Mouse (Mus musculus) heart, embryonic 10.5 days (tissue): ENCODE measurements around the gene Actn1. TPM values are rescaled to one million over a fixed set of nuclear protein-coding genes. Genes with fewer than 3 reads are reported as not detected.

Source experiments
- DNase-seq: peaks from one replicate; pipeline ENCODE4 v3.0.0-alpha.2; 2017; ENCODE audit warnings: low spot score
- H3K27ac ChIP-seq: fragments of 300-500 bp; sonication (generic); 2 replicates; pipeline ENCODE4 v1.5.1; 2016; ENCODE audit warnings: mild to moderate bottlenecking
- H3K27me3 ChIP-seq: fragments of 300-500 bp; sonication (generic); 2 replicates; pipeline ENCODE4 v1.6.1; 2016; ENCODE audit warnings: mild to moderate bottlenecking; ENCODE audit not compliant: poor library complexity, insufficient read depth, severe bottlenecking
- H3K36me3 ChIP-seq: fragments of 300-500 bp; sonication (generic); 2 replicates; pipeline ENCODE4 v1.6.1; 2016; ENCODE audit warnings: mild to moderate bottlenecking, moderate library complexity
- H3K4me1 ChIP-seq: fragments of 300-500 bp; sonication (generic); 2 replicates; pipeline ENCODE4 v1.6.1; 2016; ENCODE audit warnings: mild to moderate bottlenecking
- H3K4me3 ChIP-seq: fragments of 300-500 bp; sonication (generic); 2 replicates; pipeline ENCODE4 v1.5.1; 2016; ENCODE audit warnings: mild to moderate bottlenecking, moderate library complexity
- H3K9me3 ChIP-seq: fragments of 300-500 bp; sonication (generic); 2 replicates; pipeline ENCODE4 v1.6.1; 2016; ENCODE audit warnings: mild to moderate bottlenecking, moderate library complexity
- WGBS: fragments of 180-500 bp; shearing (Covaris S2); methylation state at CpG from one replicate; pipeline ENCODE4 v1.1.7; 2016; 5-methylcytosine and 5-hydroxymethylcytosine counted together
- polyA plus RNA-seq: library from polyadenylated mRNA; unstranded; fragments of >200 nt; fragmentation: Nextera tagmentation; extraction: Ambion mirVana; gene quantifications from 2 replicates; pipeline ENCODE4 v1.2.1, GENCODE M21; 2016

Gene Actn1
- polyA plus RNA-seq, 1 experiment from 2014 or later: 67.8 TPM

- WGBS: 65% methylated on average over 3 of the region's 3 CpGs
- no peak overlapping the region for H3K27ac ChIP-seq
- H3K9me3 ChIP-seq: no peaks in the 10 kb centered on the region
- H3K4me3 ChIP-seq: no peak overlapping the region
- H3K4me1 ChIP-seq: peaks cover 91% of the 10 kb centered on the region
- H3K27me3 ChIP-seq: no peaks in the 10 kb centered on the region
- H3K36me3 ChIP-seq: peaks cover 15% of the 10 kb centered on the region; the same call in 1 of the 2 replicates
- DNase-seq: no peak
Observed at GRCm38 (mm10) chr12:80251554-80251953, 8.6 kb downstream of the Actn1 start.

DNA sequence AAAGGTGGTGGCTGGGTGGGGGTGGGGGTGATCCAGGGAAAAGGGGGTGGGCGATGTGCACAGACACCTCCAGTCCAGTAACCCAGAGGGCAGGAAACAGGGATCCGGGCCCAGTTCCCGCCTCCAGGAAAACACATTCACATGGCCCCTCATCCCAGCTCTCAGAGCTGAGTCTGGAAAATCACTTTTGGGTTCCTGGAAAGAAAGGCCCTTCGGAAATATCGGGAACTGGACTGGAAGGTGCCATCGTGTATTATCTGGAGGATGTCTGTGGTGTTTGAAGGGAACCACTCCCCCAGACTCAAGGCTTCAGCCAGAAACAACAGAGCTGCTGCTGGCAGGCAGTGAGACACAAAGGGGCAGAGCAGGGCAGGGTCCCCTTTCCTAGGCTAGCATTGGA, 10.6 kb downstream of the Actn1 start:
- peaks cover 18% of the 10 kb centered on the region; the same call in 1 of the 2 replicates for H3K36me3 ChIP-seq
- no peaks in the 10 kb centered on the region for H3K9me3 ChIP-seq
- 50% methylated on average over 6 of the region's 6 CpGs for WGBS
- no peak for DNase-seq
- peak overlapping the region; percentile 56; the same call in 1 of the 2 replicates for H3K27ac ChIP-seq
- H3K4me1 ChIP-seq: peaks cover 93% of the 10 kb centered on the region
- no peak overlapping the region for H3K4me3 ChIP-seq
- no peaks in the 10 kb centered on the region for H3K27me3 ChIP-seq

DNA sequence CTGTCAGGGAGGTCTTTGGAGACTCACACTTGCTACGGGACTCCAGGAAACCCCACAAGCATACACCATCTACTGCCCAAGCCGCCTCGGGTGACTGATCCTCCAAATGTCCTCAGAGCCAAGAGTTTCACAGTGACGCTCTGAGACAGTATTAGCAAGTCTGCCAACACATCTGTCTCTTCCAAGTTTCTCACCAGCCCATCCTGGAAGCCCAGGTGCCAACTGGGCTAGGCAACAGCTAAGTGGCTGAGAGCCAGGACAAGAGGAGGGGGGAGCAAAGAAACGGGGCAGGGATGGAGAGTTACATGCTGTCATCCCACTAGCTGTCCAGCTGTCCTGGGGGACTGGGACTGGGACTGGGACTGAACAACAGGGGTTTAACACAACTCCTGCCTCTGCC, 13.1 kb downstream of the Actn1 start:
- WGBS: 73% methylated on average over 5 of the region's 5 CpGs
- Histone ChIP-seq H3K27ac (no peak overlapping the region), H3K36me3 (peaks cover 30% of the 10 kb centered on the region), H3K27me3 (no peaks in the 10 kb centered on the region), H3K9me3 (no peaks in the 10 kb centered on the region), H3K4me3 (no peak overlapping the region), H3K4me1 (peaks cover 92% of the 10 kb centered on the region)
- DNase-seq: no peak

- no peak overlapping the region for H3K4me3 ChIP-seq
- H3K27ac ChIP-seq: no peak overlapping the region
- H3K36me3 ChIP-seq: peaks cover 35% of the 10 kb centered on the region
- 46% methylated on average over 2 of the region's 2 CpGs for WGBS
- H3K9me3 ChIP-seq: no peaks in the 10 kb centered on the region
- H3K4me1 ChIP-seq: peaks cover 87% of the 10 kb centered on the region
- no peaks in the 10 kb centered on the region for H3K27me3 ChIP-seq
- no peak for DNase-seq
Observed at GRCm38 (mm10) chr12:80246505-80246904, 13.7 kb downstream of the Actn1 start.

DNA sequence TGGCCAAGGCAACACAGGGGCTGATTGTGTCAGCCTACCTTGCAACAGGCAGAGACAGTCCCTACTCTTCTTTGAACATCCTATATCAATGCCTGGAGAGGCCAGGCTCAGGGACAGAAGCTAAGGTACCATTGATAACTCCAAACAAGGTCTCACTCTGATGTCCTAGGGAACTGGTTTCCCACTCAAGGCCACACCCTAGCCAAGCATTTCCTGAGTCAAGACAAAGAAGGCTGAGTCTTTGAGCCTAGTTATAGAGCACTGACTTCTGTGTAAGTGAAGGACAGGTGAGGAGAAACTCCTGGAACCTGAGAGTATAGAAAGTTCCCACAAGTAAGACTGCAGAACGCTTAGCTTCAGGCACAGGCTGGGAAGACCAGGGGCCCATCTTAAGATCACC, 15.4 kb downstream of the Actn1 start:
- no peak for DNase-seq
- H3K27me3 ChIP-seq: no peaks in the 10 kb centered on the region
- no peaks in the 10 kb centered on the region for H3K9me3 ChIP-seq
- peaks cover 35% of the 10 kb centered on the region for H3K36me3 ChIP-seq
- 91% methylated on average over 1 of the region's 1 CpGs for WGBS
- no peak overlapping the region; the same call in 1 of the 2 replicates for H3K27ac ChIP-seq
- no peak overlapping the region for H3K4me3 ChIP-seq
- H3K4me1 ChIP-seq: peaks cover 85% of the 10 kb centered on the region

DNA sequence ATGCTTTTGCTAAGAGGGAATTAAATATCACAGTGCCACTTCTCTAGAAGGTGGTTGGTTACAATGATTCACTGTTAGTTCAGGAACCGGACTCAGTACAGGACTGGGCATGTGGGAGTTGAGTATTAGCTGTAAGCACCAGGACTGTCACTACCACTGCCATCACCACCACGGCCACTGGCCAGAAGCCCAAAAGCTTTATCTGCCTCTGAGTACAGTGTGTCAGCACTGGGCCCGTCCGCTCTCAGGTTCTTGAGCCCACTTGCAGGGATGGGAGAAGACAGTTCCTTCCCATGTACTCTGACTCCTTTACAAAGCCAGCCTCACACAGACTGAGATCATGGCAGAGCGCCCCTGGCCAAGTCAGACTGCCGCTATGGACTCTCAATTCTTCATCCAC, 16.0 kb downstream of the Actn1 start:
- DNase-seq: no peak
- no peak overlapping the region for H3K4me3 ChIP-seq
- peaks cover 85% of the 10 kb centered on the region for H3K4me1 ChIP-seq
- H3K36me3 ChIP-seq: peaks cover 35% of the 10 kb centered on the region
- H3K27me3 ChIP-seq: no peaks in the 10 kb centered on the region
- H3K9me3 ChIP-seq: no peaks in the 10 kb centered on the region
- WGBS: 74% methylated on average over 6 of the region's 6 CpGs
- H3K27ac ChIP-seq: no peak overlapping the region

GRCm38 (mm10) chr12:80243335-80243734, 16.8 kb downstream of the Actn1 start:
- Histone ChIP-seq H3K4me3 (no peak overlapping the region), H3K9me3 (no peaks in the 10 kb centered on the region), H3K27me3 (no peaks in the 10 kb centered on the region), H3K36me3 (peaks cover 35% of the 10 kb centered on the region), H3K27ac (0 out of 2 replicates have a peak overlapping the region, but pooled peaks have one; percentile 48), H3K4me1 (peaks cover 86% of the 10 kb centered on the region)
- DNase-seq: no peak
- whole genome bisulfite sequencing: 74% methylated on average over 4 of the region's 4 CpGs

DNA sequence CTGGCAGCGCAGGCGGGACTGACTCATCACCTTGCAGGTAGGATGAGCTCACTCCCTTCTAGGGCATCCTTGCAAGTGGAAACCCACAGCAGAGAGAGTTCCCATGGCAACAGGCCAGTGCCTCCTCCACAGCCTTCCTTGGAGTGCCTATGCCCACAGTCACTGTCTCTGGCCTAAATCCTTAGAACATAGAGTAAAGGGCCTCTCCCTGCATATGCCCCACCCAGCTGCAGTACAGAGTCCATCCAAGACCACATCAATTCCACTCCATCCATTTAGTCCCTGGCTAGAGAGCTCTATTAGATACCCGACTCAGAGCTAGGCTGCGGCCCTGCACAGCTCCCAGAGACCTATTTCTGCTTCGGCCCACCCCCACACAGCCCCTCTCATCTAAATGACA, 20.7 kb downstream of the Actn1 start:
- Histone ChIP-seq H3K27ac (0 out of 2 replicates have a peak overlapping the region, but pooled peaks have one; percentile 38), H3K9me3 (no peaks in the 10 kb centered on the region), H3K36me3 (peaks cover 43% of the 10 kb centered on the region), H3K4me1 (peaks cover 53% of the 10 kb centered on the region), H3K27me3 (no peaks in the 10 kb centered on the region), H3K4me3 (no peak overlapping the region)
- WGBS: 88% methylated on average over 5 of the region's 5 CpGs
- DNase-seq: no peak

- Histone ChIP-seq H3K27ac (no peak overlapping the region), H3K27me3 (no peaks in the 10 kb centered on the region), H3K9me3 (no peaks in the 10 kb centered on the region), H3K4me1 (peaks cover 45% of the 10 kb centered on the region), H3K36me3 (peaks cover 43% of the 10 kb centered on the region), H3K4me3 (no peak overlapping the region)
- no peak for DNase-seq
- 49% methylated on average over 3 of the region's 3 CpGs for WGBS
Observed at GRCm38 (mm10) chr12:80238523-80238922, 21.6 kb downstream of the Actn1 start.

GRCm38 (mm10) chr12:80235295-80235694, 24.9 kb downstream of the Actn1 start:
- WGBS: 84% methylated on average over 1 of the region's 1 CpGs
- no peaks in the 10 kb centered on the region for H3K27me3 ChIP-seq
- no peaks in the 10 kb centered on the region for H3K9me3 ChIP-seq
- H3K36me3 ChIP-seq: peaks cover 35% of the 10 kb centered on the region
- no peak for DNase-seq
- no peak overlapping the region for H3K4me3 ChIP-seq
- peaks cover 49% of the 10 kb centered on the region for H3K4me1 ChIP-seq
- H3K27ac ChIP-seq: no peak overlapping the region

- no peak overlapping the region for H3K27ac ChIP-seq
- H3K4me1 ChIP-seq: peaks cover 49% of the 10 kb centered on the region
- H3K9me3 ChIP-seq: no peaks in the 10 kb centered on the region
- 93% methylated on average over 3 of the region's 3 CpGs for WGBS
- DNase-seq: no peak
- H3K27me3 ChIP-seq: no peaks in the 10 kb centered on the region
- H3K36me3 ChIP-seq: peaks cover 35% of the 10 kb centered on the region
- H3K4me3 ChIP-seq: no peak overlapping the region
Observed at GRCm38 (mm10) chr12:80234226-80234625, 25.9 kb downstream of the Actn1 start.

GRCm38 (mm10) chr12:80232840-80233218, 27.3 kb downstream of the Actn1 start:
- Histone ChIP-seq H3K9me3 (no peaks in the 10 kb centered on the region), H3K27ac (0 out of 2 replicates have a peak overlapping the region, but pooled peaks have one; percentile 10), H3K4me3 (no peak overlapping the region), H3K4me1 (peaks cover 55% of the 10 kb centered on the region), H3K27me3 (no peaks in the 10 kb centered on the region), H3K36me3 (peaks cover 35% of the 10 kb centered on the region)
- 79% methylated on average over 4 of the region's 4 CpGs for WGBS
- no peak for DNase-seq

GRCm38 (mm10) chr12:80232076-80232839, 27.9 kb downstream of the Actn1 start:
- 70% methylated on average over 9 of the region's 9 CpGs for WGBS
- H3K27ac ChIP-seq: peak overlapping the region; percentile 87
- no peaks in the 10 kb centered on the region for H3K9me3 ChIP-seq
- H3K4me1 ChIP-seq: peaks cover 58% of the 10 kb centered on the region
- H3K4me3 ChIP-seq: 0 out of 2 replicates have a peak overlapping the region, but pooled peaks have one; percentile 34
- H3K36me3 ChIP-seq: peaks cover 35% of the 10 kb centered on the region
- no peaks in the 10 kb centered on the region for H3K27me3 ChIP-seq
- no peak for DNase-seq
